Mouse (Mus musculus) heart, adult 2 months (tissue): ENCODE measurements around the gene Ptch1.

Experiments
- CTCF ChIP-seq: fragments of 200-600 bp; IDR thresholded peaks from 2 replicates; pipeline ENCODE4 v1.8.1; 2022; ENCODE audit warnings: antibody characterized with exemption, mild to moderate bottlenecking, moderate library complexity
- POLR2A ChIP-seq: fragments of 200-500 bp; IDR thresholded peaks from 2 replicates; pipeline ENCODE4 v1.6.1; 2011; ENCODE audit warnings: mild to moderate bottlenecking, low read depth, low read length, control low read depth; ENCODE audit not compliant: insufficient read depth

DNA sequence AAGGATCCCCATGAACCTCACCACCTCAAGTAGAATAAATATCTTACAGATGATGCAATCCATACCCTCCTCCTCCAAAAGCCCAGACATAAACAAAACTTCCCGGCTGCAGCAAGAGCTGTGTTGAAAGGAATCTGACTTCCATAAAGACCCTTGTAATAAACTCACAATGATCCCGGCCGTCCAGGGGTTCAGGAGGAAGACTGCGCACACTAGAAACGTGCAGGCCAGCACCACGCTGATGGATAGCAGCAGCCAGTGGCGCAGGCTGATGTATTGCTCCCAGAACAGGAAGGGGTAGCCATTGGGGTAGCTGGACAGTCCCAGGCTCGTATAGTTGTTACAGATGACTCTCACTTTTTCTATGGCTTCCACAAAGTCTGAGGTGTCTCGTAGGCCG lies 50.6 kb downstream of the Ptch1 start:
- TF ChIP-seq CTCF (no peak), POLR2A (no peak)
